8 mouse cellular contexts compared by ENCODE assay signal in the genomic region with DNA sequence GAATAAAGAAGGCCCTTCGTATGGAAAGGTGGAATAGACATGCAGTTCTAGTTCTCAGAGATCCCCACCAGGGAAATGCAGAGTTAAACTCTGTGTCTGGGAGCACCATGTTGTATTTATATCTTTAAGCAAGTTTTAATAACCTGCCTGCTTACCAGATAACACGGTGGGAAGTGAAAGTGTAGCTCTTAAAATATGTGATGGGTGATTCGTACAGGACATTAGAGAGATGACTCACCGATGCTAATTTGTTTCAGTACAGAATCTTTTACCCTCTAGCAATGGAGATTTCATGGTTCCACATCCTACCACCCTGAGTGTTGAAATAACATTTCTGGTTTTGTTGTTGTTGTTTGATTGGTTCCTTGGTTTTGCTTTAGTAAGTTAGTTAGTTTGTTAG. TPM values are rescaled to one million over a fixed set of nuclear protein-coding genes. Genes with fewer than 3 reads are reported as not detected.
DNase-seq lines count a peak whose midpoint lies in the region; ATAC-seq and TF ChIP-seq lines count a peak whose summit lies in the region.

No protein-coding gene starts in this region.

- H3K4me2 ChIP-seq in lung, embryonic 16.5 days (ENCODE audit: low read depth, low read length), result peak overlapping the region; percentile 63
- peak overlapping the region; percentile 94 for H3K4me2 ChIP-seq in forebrain, embryonic 16.5 days (ENCODE audit: low read length)
- H3K4me2 ChIP-seq in liver, embryonic 12.5 days, result peak overlapping the region; percentile 91
- peak overlapping the region; percentile 94 for H3K4me2 ChIP-seq in stomach, embryonic 16.5 days (ENCODE audit: low read depth, low read length)

- H3K27ac ChIP-seq in lung, embryonic 16.5 days (ENCODE audit: low read length), result no peak overlapping the region
- no peak overlapping the region for H3K27ac ChIP-seq in forebrain, embryonic 16.5 days (ENCODE audit: low read length)
- H3K27ac ChIP-seq in liver, embryonic 12.5 days, result no peak overlapping the region
- no peak overlapping the region for H3K27ac ChIP-seq in stomach, embryonic 16.5 days (ENCODE audit: low read length)

- no peak for TF ChIP-seq CTCF in lung, adult 2 months (IDR thresholded peaks at IDR 0.05; ENCODE audit: insufficient read depth, low read length)

- H3K9ac ChIP-seq in lung, embryonic 16.5 days (ENCODE audit: low read length), result peak overlapping the region; percentile 39; the same call in 1 of the 2 replicates
- H3K9ac ChIP-seq in forebrain, embryonic 16.5 days (replicated peaks; ENCODE audit: low read depth, low read length), result peak overlapping the region; percentile 34
- no peak overlapping the region; the same call in 1 of the 2 replicates for H3K9ac ChIP-seq in liver, embryonic 12.5 days
- peak overlapping the region; percentile 57; the same call in 1 of the 2 replicates for H3K9ac ChIP-seq in stomach, embryonic 16.5 days (ENCODE audit: low read length)

- peaks cover 12% of the 10 kb centered on the region; the same call in 1 of the 2 replicates for H3K36me3 ChIP-seq in lung, embryonic 16.5 days (ENCODE audit: control insufficient read depth, insufficient read depth, low read length)
- 0 out of 2 replicates have a peak, but pooled peaks cover 4% of the 10 kb centered on the region for H3K36me3 ChIP-seq in forebrain, embryonic 16.5 days (ENCODE audit: control insufficient read depth, insufficient read depth)
- peaks cover 26% of the 10 kb centered on the region for H3K36me3 ChIP-seq in liver, embryonic 12.5 days
- H3K36me3 ChIP-seq in stomach, embryonic 16.5 days (ENCODE audit: control insufficient read depth, insufficient read depth, low read length), result peaks cover 5% of the 10 kb centered on the region; the same call in 1 of the 2 replicates

- H3K27me3 ChIP-seq in lung, embryonic 16.5 days (ENCODE audit: control insufficient read depth, insufficient read depth, low read depth, low read length), result no peaks in the 10 kb centered on the region
- H3K27me3 ChIP-seq in forebrain, embryonic 16.5 days (replicated peaks; ENCODE audit: control insufficient read depth, insufficient read depth, low read length), result no peaks in the 10 kb centered on the region
- no peaks in the 10 kb centered on the region for H3K27me3 ChIP-seq in liver, embryonic 12.5 days (replicated peaks)
- H3K27me3 ChIP-seq in stomach, embryonic 16.5 days (ENCODE audit: control insufficient read depth, insufficient read depth, low read length), result no peaks in the 10 kb centered on the region

- H3K9me3 ChIP-seq in lung, embryonic 16.5 days (ENCODE audit: control insufficient read depth, low read length), result no peaks in the 10 kb centered on the region
- H3K9me3 ChIP-seq in forebrain, embryonic 16.5 days (ENCODE audit: control insufficient read depth, low read length), result no peaks in the 10 kb centered on the region
- H3K9me3 ChIP-seq in liver, embryonic 12.5 days (replicated peaks), result no peaks in the 10 kb centered on the region
- H3K9me3 ChIP-seq in stomach, embryonic 16.5 days (replicated peaks; ENCODE audit: control insufficient read depth, low read length), result no peaks in the 10 kb centered on the region

- 24% methylated on average over 4 of the region's 4 CpGs for whole genome bisulfite sequencing in lung, embryonic 16.5 days
- WGBS in lung, adult 2 months, result 19% methylated on average over 4 of the region's 4 CpGs
- 26% methylated on average over 4 of the region's 4 CpGs for WGBS in forebrain, embryonic 16.5 days
- 53% methylated on average over 4 of the region's 4 CpGs for WGBS in liver, embryonic 12.5 days (ENCODE audit: insufficient replicate concordance)
- 27% methylated on average over 4 of the region's 4 CpGs for WGBS in stomach, embryonic 16.5 days

- peak overlapping the region; percentile 25 for H3K4me3 ChIP-seq in lung, embryonic 16.5 days (ENCODE audit: low read length)
- no peak overlapping the region for H3K4me3 ChIP-seq in lung, adult 2 months (replicated peaks; ENCODE audit: extremely low read depth, low read depth, low read length)
- H3K4me3 ChIP-seq in forebrain, embryonic 16.5 days (replicated peaks; ENCODE audit: low read length), result peak overlapping the region; percentile 98
- H3K4me3 ChIP-seq in liver, embryonic 12.5 days, result peak overlapping the region; percentile 15; the same call in 1 of the 2 replicates
- H3K4me3 ChIP-seq in stomach, embryonic 16.5 days (replicated peaks; ENCODE audit: low read length), result peak overlapping the region; percentile 97; the same call in 1 of the 2 replicates

- no peak for ATAC-seq in lung, embryonic 16.5 days (ENCODE audit: low read depth)
- ATAC-seq in forebrain, embryonic 16.5 days, result no peak
- ATAC-seq in liver, embryonic 12.5 days, result no peak
- ATAC-seq in stomach, embryonic 16.5 days (ENCODE audit: insufficient read depth, low FRiP score), result no peak

- no peak for DNase-seq in lung, adult 2 months
- no peak for DNase-seq in layer of hippocampus, postnatal 14 days (ENCODE audit: low spot score in 2 of 2)
- DNase-seq in left cerebral cortex, adult 9 months (ENCODE audit: low spot score in 2 of 2), result no peak
- no peak for DNase-seq in thymus, postnatal 36 days

- H3K4me1 ChIP-seq in lung, embryonic 16.5 days (replicated peaks; ENCODE audit: control insufficient read depth, insufficient read depth, low read length), result peaks cover 24% of the 10 kb centered on the region
- H3K4me1 ChIP-seq in lung, adult 2 months (ENCODE audit: control insufficient read depth, insufficient read depth, low read length), result peaks cover 30% of the 10 kb centered on the region
- H3K4me1 ChIP-seq in forebrain, embryonic 16.5 days (replicated peaks; ENCODE audit: control insufficient read depth, insufficient read depth, low read length), result peaks cover 48% of the 10 kb centered on the region
- peaks cover 54% of the 10 kb centered on the region for H3K4me1 ChIP-seq in liver, embryonic 12.5 days
- peaks cover 31% of the 10 kb centered on the region for H3K4me1 ChIP-seq in stomach, embryonic 16.5 days (ENCODE audit: control insufficient read depth, insufficient read depth, low read length)

- TF ChIP-seq POLR2A in lung, adult 2 months (IDR thresholded peaks at IDR 0.05; ENCODE audit: borderline replicate concordance, extremely low read depth, low read depth, low read length), result no peak

RNA-seq across cellular contexts. Expression of gene Vezf1, which starts 2.3 kb away (rescaled TPM):
- polyA plus RNA-seq in lung, embryonic 16.5 days (2015; fragmentation: Nextera tagmentation; extraction: Ambion mirVana), result 32.9 and 38.2 TPM in 2 replicates
- 22.4 and 26.5 TPM in 2 replicates for polyA plus RNA-seq in lung, adult 2 months (2012; rRNA removed)
- 59.7 and 68.1 TPM in 2 replicates for polyA plus RNA-seq in forebrain, embryonic 16.5 days (2015; fragmentation: Nextera tagmentation; extraction: Ambion mirVana)
- polyA plus RNA-seq in liver, embryonic 12.5 days (2016; fragmentation: Nextera tagmentation; extraction: Ambion mirVana), result 14.6 TPM in 2 replicates
- 28.5 and 30.5 TPM in 2 replicates for polyA plus RNA-seq in stomach, embryonic 16.5 days (2015; fragmentation: Nextera tagmentation; extraction: Ambion mirVana)
- total RNA-seq in layer of hippocampus, postnatal 14 days (2021), result 10 to 100 TPM; 24.8 to 27.7 TPM

RNA-seq across cellular contexts. Expression of gene Srsf1, which starts 23.2 kb away (rescaled TPM):
- polyA plus RNA-seq in lung, embryonic 16.5 days (2015; fragmentation: Nextera tagmentation; extraction: Ambion mirVana), result 257 and 272 TPM in 2 replicates
- 76.5 and 93.4 TPM in 2 replicates for polyA plus RNA-seq in lung, adult 2 months (2012; rRNA removed)
- polyA plus RNA-seq in forebrain, embryonic 16.5 days (2015; fragmentation: Nextera tagmentation; extraction: Ambion mirVana), result 290 and 334 TPM in 2 replicates
- 272 and 273 TPM in 2 replicates for polyA plus RNA-seq in liver, embryonic 12.5 days (2016; fragmentation: Nextera tagmentation; extraction: Ambion mirVana)
- 188 and 201 TPM in 2 replicates for polyA plus RNA-seq in stomach, embryonic 16.5 days (2015; fragmentation: Nextera tagmentation; extraction: Ambion mirVana)
- total RNA-seq in layer of hippocampus, postnatal 14 days (2021), result 100 to 1,000 TPM; 202 to 214 TPM

RNA-seq across cellular contexts. Expression of gene Cuedc1, which starts 27.5 kb away (rescaled TPM):
- polyA plus RNA-seq in lung, embryonic 16.5 days (2015; fragmentation: Nextera tagmentation; extraction: Ambion mirVana), result 11.3 and 11.8 TPM in 2 replicates
- 40.7 and 42.9 TPM in 2 replicates for polyA plus RNA-seq in lung, adult 2 months (2012; rRNA removed)
- 36.0 and 40.3 TPM in 2 replicates for polyA plus RNA-seq in forebrain, embryonic 16.5 days (2015; fragmentation: Nextera tagmentation; extraction: Ambion mirVana)
- 3.4 and 4.6 TPM in 2 replicates for polyA plus RNA-seq in liver, embryonic 12.5 days (2016; fragmentation: Nextera tagmentation; extraction: Ambion mirVana)
- polyA plus RNA-seq in stomach, embryonic 16.5 days (2015; fragmentation: Nextera tagmentation; extraction: Ambion mirVana), result 11.3 and 11.5 TPM in 2 replicates
- 10 to 100 TPM; 32.0 to 32.1 TPM for total RNA-seq in layer of hippocampus, postnatal 14 days (2021)
